Mouse (Mus musculus): ENCODE results near the gene Rapgef1.

DNA sequence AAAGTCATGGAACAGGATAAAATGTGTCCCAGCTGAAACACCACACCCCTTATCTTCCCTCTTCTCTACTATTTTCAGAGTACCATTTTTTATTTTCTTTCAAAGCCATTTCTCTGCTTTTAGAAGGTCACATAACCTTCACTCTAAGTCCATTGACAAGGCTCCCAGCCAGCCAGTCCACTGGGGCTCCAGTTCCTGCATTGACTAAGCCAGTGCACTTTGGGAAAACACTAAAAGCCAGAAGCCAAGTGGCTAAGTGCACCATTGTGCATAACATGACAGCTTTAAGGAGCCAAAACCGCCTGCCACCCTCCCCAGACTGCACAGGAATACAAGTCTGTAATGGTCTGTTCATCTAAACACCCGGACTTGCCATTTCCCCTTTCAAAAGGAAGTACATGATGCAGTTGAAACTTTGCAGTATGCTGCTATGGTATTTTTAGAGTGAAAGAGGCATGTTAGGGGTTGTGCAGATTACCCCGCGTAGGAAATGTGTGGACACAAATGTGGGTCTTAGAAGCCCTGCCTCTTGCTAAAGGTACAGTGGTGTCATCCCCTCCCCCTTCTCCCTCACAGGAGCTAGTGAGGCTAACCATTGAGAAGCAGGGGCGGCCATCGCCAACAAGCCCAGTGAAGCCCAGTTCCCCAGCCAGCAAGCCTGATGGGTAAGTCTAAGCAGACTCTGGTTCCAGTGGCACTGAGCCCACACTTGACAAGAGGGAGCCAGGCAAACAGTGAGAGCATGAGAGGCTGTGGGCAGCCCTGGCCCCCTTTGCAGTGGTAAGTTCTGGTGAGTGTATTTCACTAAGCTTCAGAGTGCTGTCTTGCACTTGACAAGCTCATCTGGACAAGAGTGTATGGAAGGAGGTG is 79.1 kb downstream of the Rapgef1 start:
- no peak for TF ChIP-seq CTCF (IDR thresholded peaks at IDR 0.05)
- no peak for TF ChIP-seq EP300 (IDR thresholded peaks at IDR 0.05)

All from lung, postnatal 0 days (tissue).